Mouse (Mus musculus): ENCODE data around the gene Gm21954. TPM values are rescaled to one million over a fixed set of nuclear protein-coding genes. Genes with fewer than 3 reads are reported as not detected.

Gm21954 gene
- polyA plus RNA-seq, 1 experiment from 2014 or later, result not detected

DNA sequence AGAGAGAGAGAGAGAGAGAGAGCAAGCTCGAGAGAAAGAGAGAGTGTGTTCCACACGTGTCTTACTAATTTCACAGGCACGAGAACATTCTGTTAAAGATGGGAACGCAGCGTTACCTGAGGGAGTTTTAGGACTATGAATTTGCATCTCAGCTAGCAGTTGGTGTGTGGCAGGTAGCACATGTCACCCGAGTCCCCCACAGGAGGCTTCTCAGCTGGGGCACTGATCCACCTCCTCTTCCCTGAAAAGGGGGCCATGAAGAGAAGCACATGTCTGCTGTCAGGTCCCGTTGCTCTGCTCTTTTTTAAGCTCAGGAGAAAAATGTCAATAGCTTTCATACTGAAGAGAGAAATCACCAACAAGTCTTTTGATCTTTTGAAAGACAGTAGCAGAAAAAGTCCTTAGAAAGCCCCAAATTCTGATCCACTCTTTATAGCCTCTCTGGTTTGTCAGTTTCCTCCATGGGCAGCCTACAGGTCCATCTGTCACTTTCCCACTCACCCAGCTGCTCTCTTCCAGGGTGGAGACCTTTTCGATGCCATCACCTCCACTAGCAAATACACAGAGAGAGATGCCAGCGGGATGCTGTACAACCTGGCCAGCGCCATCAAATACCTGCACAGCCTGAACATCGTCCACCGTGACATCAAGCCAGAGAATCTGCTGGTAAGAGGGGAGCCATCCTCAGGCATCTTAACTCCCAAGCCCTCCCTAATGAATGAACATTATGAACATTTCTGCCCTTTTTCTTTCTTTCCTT lies 17.4 kb upstream of the Gm21954 start:
- ATAC-seq (replicated peaks; ENCODE audit: low FRiP score, low read depth), result no peak
- Histone ChIP-seq H3K27ac (no peak overlapping the region), H3K4me3 (replicated peaks; ENCODE audit: low read depth, low read length) (no peak overlapping the region), H3K9ac (ENCODE audit: low read depth, low read length) (no peak overlapping the region), H3K36me3 (ENCODE audit: insufficient read depth, low read length) (no peaks in the 10 kb centered on the region), H3K9me3 (replicated peaks; ENCODE audit: low read length) (no peaks in the 10 kb centered on the region), H3K4me1 (replicated peaks; ENCODE audit: insufficient read depth, low read length) (no peaks in the 10 kb centered on the region), H3K27me3 (ENCODE audit: insufficient read depth, low read length) (no peaks in the 10 kb centered on the region), H3K4me2 (ENCODE audit: low read length) (no peak overlapping the region)
- no peak for DNase-seq (ENCODE audit: low spot score)
- no peak for TF ChIP-seq CTCF (IDR thresholded peaks at IDR 0.05; ENCODE audit: low read depth)
- 71% methylated on average over 12 of the region's 12 CpGs for whole genome bisulfite sequencing

DNA sequence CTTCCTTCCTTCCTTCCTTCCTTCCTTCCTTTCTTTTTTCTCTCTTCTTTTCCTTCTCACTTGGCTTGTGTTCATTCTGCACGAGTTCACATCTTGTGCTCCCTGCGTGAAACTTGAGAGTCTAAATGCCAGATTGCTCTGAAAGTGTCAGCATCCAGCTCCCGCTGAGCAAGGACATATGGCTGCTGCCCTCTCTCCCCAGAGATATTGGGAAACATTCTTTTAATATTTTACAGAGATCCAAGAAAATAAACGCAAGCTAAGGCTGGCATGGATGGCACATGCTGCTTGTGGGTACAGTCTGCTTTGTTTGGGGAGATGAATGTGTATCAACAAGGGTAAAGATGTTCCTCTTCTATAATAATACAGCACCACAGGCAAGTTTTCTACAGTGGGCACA lies 11.3 kb upstream of the Gm21954 start:
- no peak overlapping the region for H3K9ac ChIP-seq (ENCODE audit: low read depth, low read length)
- no peak overlapping the region for H3K27ac ChIP-seq
- no peak for DNase-seq (ENCODE audit: low spot score)
- no peak overlapping the region for H3K4me2 ChIP-seq (ENCODE audit: low read length)
- no peak for ATAC-seq (replicated peaks; ENCODE audit: low FRiP score, low read depth)
- no peak overlapping the region for H3K4me3 ChIP-seq (replicated peaks; ENCODE audit: low read depth, low read length)
- H3K27me3 ChIP-seq (ENCODE audit: insufficient read depth, low read length), result no peaks in the 10 kb centered on the region
- H3K36me3 ChIP-seq (ENCODE audit: insufficient read depth, low read length), result no peaks in the 10 kb centered on the region
- TF ChIP-seq CTCF (IDR thresholded peaks at IDR 0.05; ENCODE audit: low read depth), result no peak
- no peaks in the 10 kb centered on the region for H3K4me1 ChIP-seq (replicated peaks; ENCODE audit: insufficient read depth, low read length)
- 20% methylated on average over 4 of the region's 4 CpGs for WGBS
- H3K9me3 ChIP-seq (replicated peaks; ENCODE audit: low read length), result no peaks in the 10 kb centered on the region

DNA sequence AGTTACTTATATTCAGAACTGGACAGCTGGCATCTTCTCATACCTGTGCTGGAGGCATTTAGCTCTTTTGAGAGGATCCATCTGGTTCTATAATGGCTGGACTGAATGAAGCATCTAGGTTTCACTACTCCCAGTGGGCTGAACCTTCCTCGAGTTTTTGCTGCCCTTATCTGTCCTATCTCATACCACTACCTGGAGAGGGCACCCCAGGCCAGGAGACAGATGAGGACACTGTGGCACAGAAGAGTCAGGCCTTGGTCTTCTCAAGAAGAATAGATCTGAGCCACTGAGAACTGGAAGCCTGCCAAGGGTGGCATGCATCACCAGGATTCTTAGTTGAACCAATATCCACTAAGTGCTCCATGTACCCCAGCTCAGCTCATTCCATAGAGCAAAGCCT lies 9.1 kb upstream of the Gm21954 start:
- no peaks in the 10 kb centered on the region for H3K27me3 ChIP-seq (ENCODE audit: insufficient read depth, low read length)
- WGBS, result 63% methylated on average over 1 of the region's 1 CpGs
- no peak overlapping the region for H3K27ac ChIP-seq
- no peak overlapping the region for H3K9ac ChIP-seq (ENCODE audit: low read depth, low read length)
- DNase-seq (ENCODE audit: low spot score) (no peak), ATAC-seq (replicated peaks; ENCODE audit: low FRiP score, low read depth) (no peak)
- no peak for TF ChIP-seq CTCF (IDR thresholded peaks at IDR 0.05; ENCODE audit: low read depth)
- H3K36me3 ChIP-seq (ENCODE audit: insufficient read depth, low read length), result no peaks in the 10 kb centered on the region
- no peaks in the 10 kb centered on the region for H3K4me1 ChIP-seq (replicated peaks; ENCODE audit: insufficient read depth, low read length)
- H3K9me3 ChIP-seq (replicated peaks; ENCODE audit: low read length), result no peaks in the 10 kb centered on the region
- H3K4me3 ChIP-seq (replicated peaks; ENCODE audit: low read depth, low read length), result no peak overlapping the region
- H3K4me2 ChIP-seq (ENCODE audit: low read length), result no peak overlapping the region

DNA sequence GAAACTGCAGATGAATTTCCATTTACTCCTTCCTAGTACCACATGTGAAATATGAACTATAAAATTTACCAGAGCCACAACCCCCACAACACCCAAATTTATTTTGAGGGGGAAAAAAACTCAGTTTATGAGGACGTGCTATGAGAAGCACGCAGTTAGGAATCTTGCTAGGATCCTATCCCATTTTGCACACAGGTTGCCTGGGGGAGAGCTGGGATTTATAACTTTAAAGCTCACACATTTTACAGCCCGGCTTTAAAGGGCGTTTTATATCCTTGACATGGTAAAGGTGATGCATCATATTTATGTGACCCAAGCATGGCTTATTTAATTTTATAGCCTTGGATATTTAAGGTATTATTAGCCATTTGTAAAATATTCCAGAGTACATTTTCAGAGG lies 7.3 kb upstream of the Gm21954 start:
- Histone ChIP-seq H3K9ac (ENCODE audit: low read depth, low read length) (no peak overlapping the region), H3K4me1 (replicated peaks; ENCODE audit: insufficient read depth, low read length) (no peaks in the 10 kb centered on the region), H3K36me3 (ENCODE audit: insufficient read depth, low read length) (no peaks in the 10 kb centered on the region), H3K4me2 (ENCODE audit: low read length) (no peak overlapping the region), H3K4me3 (replicated peaks; ENCODE audit: low read depth, low read length) (no peak overlapping the region), H3K27ac (no peak overlapping the region), H3K9me3 (replicated peaks; ENCODE audit: low read length) (no peaks in the 10 kb centered on the region), H3K27me3 (ENCODE audit: insufficient read depth, low read length) (no peaks in the 10 kb centered on the region)
- ATAC-seq (replicated peaks; ENCODE audit: low FRiP score, low read depth), result no peak
- WGBS, result 48% methylated on average over 4 of the region's 4 CpGs
- TF ChIP-seq CTCF (IDR thresholded peaks at IDR 0.05; ENCODE audit: low read depth), result no peak
- DNase-seq (ENCODE audit: low spot score), result no peak

DNA sequence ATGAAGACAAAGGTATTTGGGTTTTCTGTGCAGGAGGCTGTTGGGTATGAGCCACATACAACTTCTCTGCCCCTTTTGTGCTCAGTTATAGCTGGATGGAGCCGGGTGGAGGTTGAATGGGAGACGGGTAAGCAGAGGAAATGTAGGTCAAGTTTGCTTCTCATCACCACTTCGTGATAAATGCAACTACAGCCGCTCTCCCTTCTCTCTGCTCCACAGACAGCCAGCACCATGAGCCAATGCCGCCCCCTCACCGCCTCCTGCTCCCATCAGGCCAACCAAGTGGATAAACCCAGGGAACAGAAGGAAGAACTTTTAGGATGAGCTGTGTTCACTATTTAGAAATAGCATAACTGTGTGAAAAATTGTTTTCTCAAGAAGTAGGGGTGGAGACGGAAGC lies 4.7 kb upstream of the Gm21954 start:
- TF ChIP-seq CTCF (IDR thresholded peaks at IDR 0.05; ENCODE audit: low read depth), result no peak
- Histone ChIP-seq H3K4me3 (replicated peaks; ENCODE audit: low read depth, low read length) (no peak overlapping the region), H3K27me3 (ENCODE audit: insufficient read depth, low read length) (no peaks in the 10 kb centered on the region), H3K36me3 (ENCODE audit: insufficient read depth, low read length) (no peaks in the 10 kb centered on the region), H3K27ac (no peak overlapping the region), H3K9me3 (replicated peaks; ENCODE audit: low read length) (no peaks in the 10 kb centered on the region), H3K9ac (ENCODE audit: low read depth, low read length) (no peak overlapping the region), H3K4me2 (ENCODE audit: low read length) (no peak overlapping the region), H3K4me1 (replicated peaks; ENCODE audit: insufficient read depth, low read length) (no peaks in the 10 kb centered on the region)
- DNase-seq (ENCODE audit: low spot score), result no peak
- WGBS, result 91% methylated on average over 7 of the region's 7 CpGs
- no peak for ATAC-seq (replicated peaks; ENCODE audit: low FRiP score, low read depth)

DNA sequence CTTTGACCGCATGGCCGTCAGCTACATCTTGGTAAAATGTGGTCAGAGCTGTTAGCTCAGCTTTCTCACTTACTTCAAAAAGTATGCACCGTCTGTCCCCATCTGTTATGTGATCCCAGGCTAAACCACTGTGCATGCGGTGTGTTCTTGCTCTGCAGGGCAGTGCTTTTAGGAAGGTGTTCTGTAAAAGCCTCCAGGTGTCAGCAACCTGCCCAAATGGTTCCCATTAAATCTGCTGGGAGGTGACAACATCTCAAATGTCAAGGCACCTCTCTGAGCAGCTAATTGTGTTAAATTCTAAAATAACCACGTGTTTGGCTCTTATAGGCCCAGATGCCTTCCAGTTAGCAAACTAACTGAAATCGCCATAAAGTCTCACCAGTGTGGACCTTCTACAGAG lies 1.1 kb upstream of the Gm21954 start:
- Histone ChIP-seq H3K4me2 (ENCODE audit: low read length) (no peak overlapping the region), H3K9ac (ENCODE audit: low read depth, low read length) (no peak overlapping the region), H3K4me1 (replicated peaks; ENCODE audit: insufficient read depth, low read length) (no peaks in the 10 kb centered on the region), H3K27ac (no peak overlapping the region), H3K4me3 (replicated peaks; ENCODE audit: low read depth, low read length) (no peak overlapping the region), H3K9me3 (replicated peaks; ENCODE audit: low read length) (no peaks in the 10 kb centered on the region), H3K36me3 (ENCODE audit: insufficient read depth, low read length) (no peaks in the 10 kb centered on the region), H3K27me3 (ENCODE audit: insufficient read depth, low read length) (no peaks in the 10 kb centered on the region)
- TF ChIP-seq CTCF (IDR thresholded peaks at IDR 0.05; ENCODE audit: low read depth), result no peak
- DNase-seq (ENCODE audit: low spot score), result no peak
- 54% methylated on average over 6 of the region's 6 CpGs for WGBS
- ATAC-seq (replicated peaks; ENCODE audit: low FRiP score, low read depth), result no peak

DNA sequence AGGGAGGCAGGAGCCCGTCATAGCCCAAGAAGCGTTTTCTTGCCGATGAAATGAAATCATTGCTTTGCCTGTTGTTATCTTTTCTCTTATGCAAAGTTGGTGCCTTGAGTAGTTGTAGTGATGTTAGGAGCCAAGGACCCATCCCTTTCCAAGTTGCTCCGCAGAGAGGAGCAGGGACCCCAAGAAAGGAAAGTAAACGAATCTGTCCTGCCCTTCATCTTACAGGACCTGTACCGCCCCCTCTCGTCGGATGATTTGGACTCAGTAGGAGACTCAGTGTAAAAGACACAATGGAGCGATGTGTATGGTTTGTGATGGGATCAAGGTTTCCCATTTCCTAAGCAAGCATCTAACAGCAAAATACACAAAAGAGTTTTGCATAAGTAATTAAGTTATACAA lies 5.7 kb downstream of the Gm21954 start:
- peak; percentile 19; the same call in 1 of the 2 replicates for TF ChIP-seq CTCF (IDR thresholded peaks at IDR 0.05; ENCODE audit: low read depth)
- Histone ChIP-seq H3K4me3 (replicated peaks; ENCODE audit: low read depth, low read length) (no peak overlapping the region), H3K4me2 (ENCODE audit: low read length) (peak overlapping the region; percentile 9), H3K36me3 (ENCODE audit: insufficient read depth, low read length) (no peaks in the 10 kb centered on the region), H3K27ac (no peak overlapping the region), H3K27me3 (ENCODE audit: insufficient read depth, low read length) (no peaks in the 10 kb centered on the region), H3K9ac (ENCODE audit: low read depth, low read length) (no peak overlapping the region), H3K4me1 (replicated peaks; ENCODE audit: insufficient read depth, low read length) (no peaks in the 10 kb centered on the region), H3K9me3 (replicated peaks; ENCODE audit: low read length) (no peaks in the 10 kb centered on the region)
- ATAC-seq (replicated peaks; ENCODE audit: low FRiP score, low read depth) (no peak), DNase-seq (ENCODE audit: low spot score) (no peak)
- WGBS, result 53% methylated on average over 9 of the region's 9 CpGs
